Mouse (Mus musculus) forebrain, postnatal 0 days (tissue): ENCODE measurements around the gene Dctn2. TPM values are rescaled to one million over a fixed set of nuclear protein-coding genes. Genes with fewer than 3 reads are reported as not detected.
A peak's percentile ranks its signal among the peaks of the same experiment; 100 is the strongest.
"Not testable (repeated sequence)": the region's sequence is repeated elsewhere in the genome, so short reads cannot be mapped to it uniquely, and the experiment has no call there.

ENCODE experiments used
- ATAC-seq: fragments of 200-750 bp; cut with Nextera tagmentation; 2 replicates; pipeline ENCODE4 v1.8.0; 2017; ENCODE audit warnings: mild to moderate bottlenecking, moderate library complexity
- DNase-seq: peaks from one replicate; pipeline ENCODE4 v3.0.0-alpha.2; 2015
- H3K27ac ChIP-seq: fragments of 300-500 bp; sonication (generic); 2 replicates; pipeline ENCODE4 v1.5.1; 2014; ENCODE audit warnings: low read depth, mild to moderate bottlenecking, antibody characterized with exemption, low read length, moderate library complexity, mixed read lengths
- H3K27me3 ChIP-seq: fragments of 300-500 bp; sonication (generic); 2 replicates; pipeline ENCODE4 v1.6.1; 2014; ENCODE audit warnings: mild to moderate bottlenecking, low read length, mixed read lengths; ENCODE audit not compliant: insufficient read depth
- H3K36me3 ChIP-seq: fragments of 300-500 bp; sonication (generic); 2 replicates; pipeline ENCODE4 v1.6.1; 2014; ENCODE audit warnings: mild to moderate bottlenecking, moderate library complexity; ENCODE audit not compliant: insufficient read depth
- H3K4me1 ChIP-seq: fragments of 300-500 bp; sonication (generic); 2 replicates; pipeline ENCODE4 v1.6.1; 2014; ENCODE audit warnings: antibody characterized with exemption; ENCODE audit not compliant: insufficient read depth
- H3K4me2 ChIP-seq: fragments of 300-500 bp; sonication (generic); 2 replicates; pipeline ENCODE4 v1.6.1; 2014; ENCODE audit warnings: low read depth, mild to moderate bottlenecking, moderate library complexity
- H3K4me3 ChIP-seq: fragments of 300-500 bp; sonication (generic); 2 replicates; pipeline ENCODE4 v1.5.1; 2014; ENCODE audit warnings: low read depth, low read length, mixed read lengths
- H3K9ac ChIP-seq: fragments of 300-500 bp; sonication (generic); 2 replicates; pipeline ENCODE4 v1.6.1; 2014; ENCODE audit warnings: mild to moderate bottlenecking
- H3K9me3 ChIP-seq: fragments of 300-500 bp; sonication (generic); 2 replicates; pipeline ENCODE4 v1.6.1; 2016; ENCODE audit warnings: low read length
- CTCF ChIP-seq: sonication (generic); IDR thresholded peaks from 2 replicates; pipeline ENCODE4 v1.5.1; 2016; ENCODE audit warnings: antibody characterized with exemption, control low read depth, low read depth
- WGBS: fragments of 180-500 bp; shearing (Covaris S2); extraction: QIAGEN DNeasy Blood & Tissue Kit; methylation state at CpG from one replicate; pipeline ENCODE4 v1.1.7; 2014; 5-methylcytosine and 5-hydroxymethylcytosine counted together
- polyA plus RNA-seq: library from polyadenylated mRNA; unstranded; fragments of >200 nt; fragmentation: Nextera tagmentation; extraction: Ambion mirVana; gene quantifications from 2 replicates; pipeline ENCODE4 v1.2.1, GENCODE M21; 2015
- total RNA-seq: library from RNA; depleted of rRNA; stranded (reverse); fragments of >200 nt; gene quantifications from 2 replicates; pipeline ENCODE4 v1.2.3, GENCODE M21; 2014

Dctn2 gene
- total and polyA plus RNA-seq, 2 experiments from 2014 or later = 272 to 332 TPM

GRCm38 (mm10) chr10:127303136-127303535 lies 37.0 kb downstream of the Dctn2 start:
- H3K27ac ChIP-seq = no peak overlapping the region
- H3K4me2 ChIP-seq = no peak overlapping the region
- H3K4me1 ChIP-seq = no peaks in the 10 kb centered on the region
- DNase-seq (no peak), ATAC-seq (no peak)
- H3K9me3 ChIP-seq = no peaks in the 10 kb centered on the region
- no peaks in the 10 kb centered on the region for H3K27me3 ChIP-seq
- TF ChIP-seq CTCF = no peak
- WGBS = 94% methylated on average over 11 of the region's 11 CpGs
- H3K36me3 ChIP-seq = peaks cover 85% of the 10 kb centered on the region
- no peak overlapping the region for H3K9ac ChIP-seq
- H3K4me3 ChIP-seq = no peak overlapping the region

GRCm38 (mm10) chr10:127309167-127309566 lies 43.0 kb downstream of the Dctn2 start:
- H3K9me3 ChIP-seq, H3K4me2 ChIP-seq, H3K27ac ChIP-seq, H3K9ac ChIP-seq, H3K4me1 ChIP-seq, ATAC-seq, H3K4me3 ChIP-seq, DNase-seq, H3K27me3 ChIP-seq: not testable (repeated sequence)
- 87% methylated on average over 3 of the region's 3 CpGs for WGBS
- H3K36me3 ChIP-seq = peaks cover 47% of the 10 kb centered on the region

GRCm38 (mm10) chr10:127310523-127311475 lies 44.6 kb downstream of the Dctn2 start:
- H3K4me1 ChIP-seq = peaks cover 6% of the 10 kb centered on the region; the same call in 1 of the 2 replicates
- no peaks in the 10 kb centered on the region for H3K9me3 ChIP-seq
- H3K9ac ChIP-seq = peak overlapping the region; percentile 68
- H3K4me2 ChIP-seq = peak overlapping the region; percentile 72
- H3K27me3 ChIP-seq = no peaks in the 10 kb centered on the region
- H3K36me3 ChIP-seq = peaks cover 31% of the 10 kb centered on the region
- peak overlapping the region; percentile 64 for H3K27ac ChIP-seq
- H3K4me3 ChIP-seq = peak overlapping the region; percentile 84
- WGBS = 38% methylated on average over 23 of the region's 23 CpGs
- no peak for TF ChIP-seq CTCF
- DNase-seq (no peak), ATAC-seq (peak; percentile 54)

DNA sequence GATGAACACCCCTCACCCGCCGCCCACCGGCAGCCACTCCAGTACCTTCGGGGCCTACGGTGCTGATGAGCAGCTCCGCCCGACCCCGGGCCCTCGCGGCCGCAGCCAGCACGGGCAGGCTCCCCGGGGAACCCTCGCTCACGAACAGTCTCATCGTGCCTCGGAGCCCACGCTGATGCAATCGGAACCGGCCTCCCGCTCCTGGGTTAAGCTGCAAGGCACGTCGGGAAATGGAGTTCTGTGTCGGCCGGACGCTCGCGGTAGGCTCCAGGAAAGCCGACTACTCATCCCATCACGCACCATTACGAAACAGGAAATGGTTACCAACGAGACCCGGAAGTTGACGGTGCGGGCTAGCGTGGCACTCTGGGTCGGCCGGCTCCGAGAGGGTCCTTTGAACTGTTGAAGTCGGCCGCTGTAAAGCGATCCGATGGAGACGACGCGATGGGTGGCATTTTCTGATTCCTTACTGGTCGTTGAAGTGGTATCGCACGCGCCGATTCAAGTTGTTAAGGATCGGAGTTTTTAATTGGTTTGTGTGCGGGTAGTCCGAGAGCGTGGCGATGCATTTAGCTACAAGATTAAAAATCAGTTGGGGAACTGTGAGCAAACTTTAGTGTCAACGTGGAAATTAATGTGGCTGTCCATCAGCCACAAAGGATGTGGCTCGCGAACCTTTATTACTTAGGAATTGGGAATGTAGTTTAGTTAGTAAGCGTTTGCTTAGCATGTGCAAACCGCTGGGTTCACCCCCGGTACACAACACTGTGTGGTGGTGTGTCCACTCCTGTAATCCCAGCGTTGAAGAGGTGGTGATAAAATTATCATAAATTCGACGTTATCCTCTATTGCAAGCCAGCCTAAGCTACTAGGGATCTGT lies 45.5 kb downstream of the Dctn2 start, which contains the start of gene Mars:
Gene Mars (minus strand): TSS at position 311 of the 880 bp plus-strand sequence.
- Histone ChIP-seq H3K27ac (peak within 1 kb of the TSS; percentile 64), H3K9me3 (no peaks in the 10 kb centered on the region), H3K4me3 (peak within 1 kb of the TSS; percentile 84), H3K9ac (peak within 1 kb of the TSS; percentile 68), H3K27me3 (no peaks in the 10 kb centered on the region), H3K36me3 (peaks cover 22% of the 10 kb centered on the region), H3K4me2 (peak within 1 kb of the TSS; percentile 72), H3K4me1 (peaks cover 6% of the 10 kb centered on the region; the same call in 1 of the 2 replicates)
- WGBS = 2% methylated on average over 65 of the region's 65 CpGs
- peak; percentile 99 for ATAC-seq
- no peak for TF ChIP-seq CTCF
- DNase-seq = peak; percentile 95

- H3K4me2 ChIP-seq = peak overlapping the region; percentile 72
- peaks cover 17% of the 10 kb centered on the region for H3K36me3 ChIP-seq
- no peaks in the 10 kb centered on the region for H3K27me3 ChIP-seq
- TF ChIP-seq CTCF = peak; percentile 86
- H3K4me3 ChIP-seq = peak overlapping the region; percentile 84
- DNase-seq (peak; percentile 88), ATAC-seq (peak; percentile 49; the same call in 1 of the 2 replicates)
- H3K27ac ChIP-seq = peak overlapping the region; percentile 64
- 0% methylated on average over 4 of the region's 4 CpGs for WGBS
- H3K9ac ChIP-seq = peak overlapping the region; percentile 68
- H3K9me3 ChIP-seq = no peaks in the 10 kb centered on the region
- H3K4me1 ChIP-seq = peaks cover 6% of the 10 kb centered on the region; the same call in 1 of the 2 replicates
Measured at GRCm38 (mm10) chr10:127312356-127312676, 46.1 kb downstream of the Dctn2 start.

- H3K36me3 ChIP-seq = peaks cover 12% of the 10 kb centered on the region
- no peak for ATAC-seq
- 80% methylated on average over 4 of the region's 4 CpGs for WGBS
- no peak overlapping the region for H3K4me2 ChIP-seq
- no peak overlapping the region for H3K27ac ChIP-seq
- H3K27me3 ChIP-seq = no peaks in the 10 kb centered on the region
- H3K9ac ChIP-seq = no peak overlapping the region
- DNase-seq = no peak
- no peak for TF ChIP-seq CTCF
- no peaks in the 10 kb centered on the region for H3K9me3 ChIP-seq
- no peak overlapping the region for H3K4me3 ChIP-seq
- peaks cover 6% of the 10 kb centered on the region; the same call in 1 of the 2 replicates for H3K4me1 ChIP-seq
Measured at GRCm38 (mm10) chr10:127312858-127313257, 46.7 kb downstream of the Dctn2 start.

- ATAC-seq, H3K9me3 ChIP-seq, H3K36me3 ChIP-seq, H3K4me3 ChIP-seq, H3K9ac ChIP-seq, H3K4me1 ChIP-seq, H3K4me2 ChIP-seq, H3K27ac ChIP-seq, DNase-seq, H3K27me3 ChIP-seq: not testable (repeated sequence)
- WGBS = 93% methylated on average over 5 of the region's 5 CpGs
Measured at GRCm38 (mm10) chr10:127313516-127313915, 47.3 kb downstream of the Dctn2 start.

- not testable (repeated sequence) for H3K27ac ChIP-seq, DNase-seq, H3K4me1 ChIP-seq, ATAC-seq, H3K9ac ChIP-seq, H3K4me3 ChIP-seq, H3K36me3 ChIP-seq, H3K27me3 ChIP-seq, H3K9me3 ChIP-seq, H3K4me2 ChIP-seq
- WGBS = 68% methylated on average over 1 of the region's 1 CpGs
Measured at GRCm38 (mm10) chr10:127314950-127315349, 48.8 kb downstream of the Dctn2 start.
